Mouse (Mus musculus): ENCODE data around the gene Rbmxl1.

DNA sequence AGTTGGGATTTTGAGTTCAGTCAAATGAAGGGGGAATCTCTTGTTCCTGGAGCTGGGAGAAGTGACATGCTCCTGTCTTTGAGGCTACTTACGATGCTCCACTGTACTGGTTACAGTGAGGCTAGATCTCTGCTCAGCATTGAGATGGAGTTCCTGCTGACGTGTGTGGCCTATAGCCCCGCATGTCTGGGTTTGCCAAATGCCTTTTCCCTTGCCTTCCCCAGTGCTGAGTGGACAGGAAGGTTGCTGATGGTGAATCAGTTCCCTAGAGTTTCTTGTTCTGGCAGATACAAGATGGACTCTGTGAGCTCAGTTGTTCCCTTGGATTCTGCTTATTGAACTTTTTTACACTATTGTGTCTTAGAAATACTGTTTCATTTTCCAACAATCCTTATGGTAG, 2.2 kb upstream of the Rbmxl1 start:
- no peak for TF ChIP-seq CTCF (IDR thresholded peaks at IDR 0.05; ENCODE audit: low read depth)
- no peak for TF ChIP-seq EP300 (IDR thresholded peaks at IDR 0.05; ENCODE audit: low read depth)

All from liver, postnatal 0 days (tissue).